Mouse (Mus musculus) liver, adult 2 months (tissue): ENCODE data around the gene Nt5e.

Experiments used
- CTCF ChIP-seq: fragments of 200-500 bp; IDR thresholded peaks from 2 replicates; pipeline ENCODE4 v1.5.1; 2011; ENCODE audit warnings: low read depth, low read length, control low read depth
- POLR2A ChIP-seq: fragments of 200-500 bp; IDR thresholded peaks from 2 replicates; pipeline ENCODE4 v1.6.1; 2011; ENCODE audit warnings: low read length, control low read depth; ENCODE audit not compliant: insufficient read depth; ENCODE audit errors: extremely low read depth

- TF ChIP-seq POLR2A, result no peak
- no peak for TF ChIP-seq CTCF
Measured at GRCm38 (mm10) chr9:88295798-88296197, 31.2 kb upstream of the Nt5e start.
